Mouse (Mus musculus): ENCODE measurements around the gene Pkn3. TPM values are rescaled to one million over a fixed set of nuclear protein-coding genes. Genes with fewer than 3 reads are reported as not detected.
"Not testable (repeated sequence)": the region's sequence is repeated elsewhere in the genome, so short reads cannot be mapped to it uniquely, and the experiment has no call there.

Pkn3 gene
- 1.3 and 4.2 TPM in 2 replicates for polyA plus RNA-seq (2012; ENCODE audit: insufficient read depth, insufficient read length, missing spikeins)

GRCm38 (mm10) chr2:30077502-30078348, at the start of gene Pkn3:
Pkn3 (plus strand) TSS chr2:30077684.
- peak within 1 kb of the TSS; percentile 80 for H3K27ac ChIP-seq (replicated peaks; ENCODE audit: low read depth, low read length)
- H3K4me1 ChIP-seq (ENCODE audit: control insufficient read depth, insufficient read depth, insufficient read length, low read length), result no peaks in the 10 kb centered on the region
- peak within 1 kb of the TSS; percentile 68 for H3K4me3 ChIP-seq (ENCODE audit: insufficient read depth, low read depth, low read length)

GRCm38 (mm10) chr2:30032244-30032846, 45.1 kb upstream of the Pkn3 start:
- H3K4me1 ChIP-seq (ENCODE audit: control insufficient read depth, insufficient read depth, insufficient read length, low read length), result no peaks in the 10 kb centered on the region; the same call in 1 of the 2 replicates
- H3K27ac ChIP-seq (replicated peaks; ENCODE audit: low read depth, low read length), result no peak overlapping the region
- H3K4me3 ChIP-seq (ENCODE audit: insufficient read depth, low read depth, low read length), result no peak overlapping the region

- H3K4me1 ChIP-seq (ENCODE audit: control insufficient read depth, insufficient read depth, insufficient read length, low read length), result no peaks in the 10 kb centered on the region; the same call in 1 of the 2 replicates
- H3K27ac ChIP-seq (replicated peaks; ENCODE audit: low read depth, low read length), result no peak overlapping the region
- no peak overlapping the region for H3K4me3 ChIP-seq (ENCODE audit: insufficient read depth, low read depth, low read length)
These were observed 44.5 kb upstream of the Pkn3 start for GRCm38 (mm10) chr2:30032957-30033356.

GRCm38 (mm10) chr2:30037762-30038161, 39.7 kb upstream of the Pkn3 start:
- Histone ChIP-seq H3K4me3 (ENCODE audit: insufficient read depth, low read depth, low read length) (no peak overlapping the region), H3K4me1 (ENCODE audit: control insufficient read depth, insufficient read depth, insufficient read length, low read length) (peaks cover 4% of the 10 kb centered on the region; the same call in 1 of the 2 replicates), H3K27ac (replicated peaks; ENCODE audit: low read depth, low read length) (no peak overlapping the region)

GRCm38 (mm10) chr2:30038370-30038769, 39.1 kb upstream of the Pkn3 start:
- no peak overlapping the region for H3K4me3 ChIP-seq (ENCODE audit: insufficient read depth, low read depth, low read length)
- H3K4me1 ChIP-seq (ENCODE audit: control insufficient read depth, insufficient read depth, insufficient read length, low read length), result peaks cover 4% of the 10 kb centered on the region; the same call in 1 of the 2 replicates
- H3K27ac ChIP-seq (replicated peaks; ENCODE audit: low read depth, low read length), result no peak overlapping the region

GRCm38 (mm10) chr2:30039687-30040086, 37.8 kb upstream of the Pkn3 start:
- H3K4me1 ChIP-seq (ENCODE audit: control insufficient read depth, insufficient read depth, insufficient read length, low read length), result peaks cover 4% of the 10 kb centered on the region; the same call in 1 of the 2 replicates
- H3K4me3 ChIP-seq (ENCODE audit: insufficient read depth, low read depth, low read length), result no peak overlapping the region
- peak overlapping the region; percentile 38 for H3K27ac ChIP-seq (replicated peaks; ENCODE audit: low read depth, low read length)

GRCm38 (mm10) chr2:30042445-30042844, 35.0 kb upstream of the Pkn3 start:
- Histone ChIP-seq H3K4me1 (ENCODE audit: control insufficient read depth, insufficient read depth, insufficient read length, low read length) (peaks cover 4% of the 10 kb centered on the region; the same call in 1 of the 2 replicates), H3K27ac (replicated peaks; ENCODE audit: low read depth, low read length) (no peak overlapping the region), H3K4me3 (ENCODE audit: insufficient read depth, low read depth, low read length) (no peak overlapping the region)

- Histone ChIP-seq H3K4me3 (ENCODE audit: insufficient read depth, low read depth, low read length) (no peak overlapping the region), H3K4me1 (ENCODE audit: control insufficient read depth, insufficient read depth, insufficient read length, low read length) (peaks cover 4% of the 10 kb centered on the region; the same call in 1 of the 2 replicates)
These were observed 32.9 kb upstream of the Pkn3 start for GRCm38 (mm10) chr2:30044550-30044949.

GRCm38 (mm10) chr2:30047127-30047526, 30.4 kb upstream of the Pkn3 start:
- no peaks in the 10 kb centered on the region for H3K4me1 ChIP-seq (ENCODE audit: control insufficient read depth, insufficient read depth, insufficient read length, low read length)
- H3K27ac ChIP-seq (replicated peaks; ENCODE audit: low read depth, low read length), result no peak overlapping the region
- H3K4me3 ChIP-seq (ENCODE audit: insufficient read depth, low read depth, low read length), result no peak overlapping the region

More at GRCm38 (mm10) chr2:30044550-30044949, 32.9 kb upstream of the Pkn3 start:
- no peak overlapping the region for H3K27ac ChIP-seq (replicated peaks; ENCODE audit: low read depth, low read length)

GRCm38 (mm10) chr2:30048101-30048501, 29.4 kb upstream of the Pkn3 start:
- Histone ChIP-seq H3K27ac (replicated peaks; ENCODE audit: low read depth, low read length) (no peak overlapping the region), H3K4me1 (ENCODE audit: control insufficient read depth, insufficient read depth, insufficient read length, low read length) (no peaks in the 10 kb centered on the region), H3K4me3 (ENCODE audit: insufficient read depth, low read depth, low read length) (peak overlapping the region; percentile 71)

GRCm38 (mm10) chr2:30048699-30049388, 28.6 kb upstream of the Pkn3 start, which contains the start of gene Wdr34:
Wdr34 (minus strand) TSS chr2:30048881.
- peak within 1 kb of the TSS; percentile 100 for H3K27ac ChIP-seq (replicated peaks; ENCODE audit: low read depth, low read length)
- no peaks in the 10 kb centered on the region for H3K4me1 ChIP-seq (ENCODE audit: control insufficient read depth, insufficient read depth, insufficient read length, low read length)
- H3K4me3 ChIP-seq (ENCODE audit: insufficient read depth, low read depth, low read length), result peak within 1 kb of the TSS; percentile 72

- Histone ChIP-seq H3K4me3 (ENCODE audit: insufficient read depth, low read depth, low read length) (no peak overlapping the region), H3K4me1 (ENCODE audit: control insufficient read depth, insufficient read depth, insufficient read length, low read length) (no peaks in the 10 kb centered on the region), H3K27ac (replicated peaks; ENCODE audit: low read depth, low read length) (no peak overlapping the region)
These were observed 27.7 kb upstream of the Pkn3 start for GRCm38 (mm10) chr2:30049831-30050230.

GRCm38 (mm10) chr2:30051992-30052761, 25.3 kb upstream of the Pkn3 start:
- H3K4me3 ChIP-seq (ENCODE audit: insufficient read depth, low read depth, low read length), result no peak overlapping the region

GRCm38 (mm10) chr2:30055310-30055709, 22.2 kb upstream of the Pkn3 start:
- H3K4me3 ChIP-seq (ENCODE audit: insufficient read depth, low read depth, low read length); H3K4me1 ChIP-seq (ENCODE audit: control insufficient read depth, insufficient read depth, insufficient read length, low read length); H3K27ac ChIP-seq (replicated peaks; ENCODE audit: low read depth, low read length): not testable (repeated sequence)

More at GRCm38 (mm10) chr2:30051992-30052761, 25.3 kb upstream of the Pkn3 start:
- Histone ChIP-seq H3K4me1 (ENCODE audit: control insufficient read depth, insufficient read depth, insufficient read length, low read length) (no peaks in the 10 kb centered on the region), H3K27ac (replicated peaks; ENCODE audit: low read depth, low read length) (no peak overlapping the region)

All from brown adipose tissue, adult 24 weeks (tissue).